Mouse (Mus musculus) intestine, embryonic 14.5 days (tissue): ENCODE data around the gene Gm21981. TPM values are rescaled to one million over a fixed set of nuclear protein-coding genes. Genes with fewer than 3 reads are reported as not detected.
A peak's percentile ranks its signal among the peaks of the same experiment; 100 is the strongest.

ENCODE experiments used
- ATAC-seq: fragments of 200-750 bp; cut with Nextera tagmentation; replicated peaks from 2 replicates; pipeline ENCODE4 v1.8.0; 2017; ENCODE audit warnings: low read depth, moderate number of reproducible peaks, moderate TSS enrichment, moderate library complexity; ENCODE audit not compliant: low FRiP score, low TSS enrichment
- DNase-seq: peaks from one replicate; pipeline ENCODE4 v3.0.0-alpha.2; 2018; ENCODE audit warnings: low spot score
- H3K27ac ChIP-seq: fragments of 300-500 bp; sonication (generic); 2 replicates; pipeline ENCODE4 v1.5.1; 2014; ENCODE audit warnings: low read depth, mild to moderate bottlenecking, control low read depth
- H3K27me3 ChIP-seq: fragments of 300-500 bp; sonication (generic); replicated peaks from 2 replicates; pipeline ENCODE4 v1.6.1; 2014; ENCODE audit warnings: low read length, control low read depth; ENCODE audit not compliant: control insufficient read depth, insufficient read depth
- H3K36me3 ChIP-seq: fragments of 300-500 bp; sonication (generic); 2 replicates; pipeline ENCODE4 v1.6.1; 2014; ENCODE audit warnings: low read length, control low read depth; ENCODE audit not compliant: control insufficient read depth, insufficient read depth
- H3K4me1 ChIP-seq: fragments of 300-500 bp; sonication (generic); replicated peaks from 2 replicates; pipeline ENCODE4 v1.6.1; 2014; ENCODE audit warnings: low read length, control low read depth, mixed read lengths; ENCODE audit not compliant: control insufficient read depth, insufficient read depth
- H3K4me2 ChIP-seq: fragments of 300-500 bp; sonication (generic); 2 replicates; pipeline ENCODE4 v1.6.1; 2014; ENCODE audit warnings: low read length
- H3K4me3 ChIP-seq: fragments of 300-500 bp; sonication (generic); 2 replicates; pipeline ENCODE4 v1.5.1; 2014; ENCODE audit warnings: low read depth, low read length, control low read depth, mixed read lengths
- H3K9ac ChIP-seq: fragments of 300-500 bp; sonication (generic); 2 replicates; pipeline ENCODE4 v1.6.1; 2014; ENCODE audit warnings: mild to moderate bottlenecking, low read length
- H3K9me3 ChIP-seq: fragments of 300-500 bp; sonication (generic); 2 replicates; pipeline ENCODE4 v1.6.1; 2016; ENCODE audit warnings: low read length, control low read depth; ENCODE audit not compliant: control insufficient read depth
- WGBS: fragments of 180-500 bp; shearing (Covaris S2); extraction: QIAGEN DNeasy Blood & Tissue Kit; methylation state at CpG from one replicate; pipeline ENCODE4 v1.1.7; 2014; 5-methylcytosine and 5-hydroxymethylcytosine counted together
- polyA plus RNA-seq: library from polyadenylated mRNA; unstranded; fragments of >200 nt; fragmentation: Nextera tagmentation; extraction: Ambion mirVana; gene quantifications from 2 replicates; pipeline ENCODE4 v1.2.1, GENCODE M21; 2014

Gm21981 gene
- polyA plus RNA-seq, 1 experiment from 2014 or later: 1.4 TPM

DNA sequence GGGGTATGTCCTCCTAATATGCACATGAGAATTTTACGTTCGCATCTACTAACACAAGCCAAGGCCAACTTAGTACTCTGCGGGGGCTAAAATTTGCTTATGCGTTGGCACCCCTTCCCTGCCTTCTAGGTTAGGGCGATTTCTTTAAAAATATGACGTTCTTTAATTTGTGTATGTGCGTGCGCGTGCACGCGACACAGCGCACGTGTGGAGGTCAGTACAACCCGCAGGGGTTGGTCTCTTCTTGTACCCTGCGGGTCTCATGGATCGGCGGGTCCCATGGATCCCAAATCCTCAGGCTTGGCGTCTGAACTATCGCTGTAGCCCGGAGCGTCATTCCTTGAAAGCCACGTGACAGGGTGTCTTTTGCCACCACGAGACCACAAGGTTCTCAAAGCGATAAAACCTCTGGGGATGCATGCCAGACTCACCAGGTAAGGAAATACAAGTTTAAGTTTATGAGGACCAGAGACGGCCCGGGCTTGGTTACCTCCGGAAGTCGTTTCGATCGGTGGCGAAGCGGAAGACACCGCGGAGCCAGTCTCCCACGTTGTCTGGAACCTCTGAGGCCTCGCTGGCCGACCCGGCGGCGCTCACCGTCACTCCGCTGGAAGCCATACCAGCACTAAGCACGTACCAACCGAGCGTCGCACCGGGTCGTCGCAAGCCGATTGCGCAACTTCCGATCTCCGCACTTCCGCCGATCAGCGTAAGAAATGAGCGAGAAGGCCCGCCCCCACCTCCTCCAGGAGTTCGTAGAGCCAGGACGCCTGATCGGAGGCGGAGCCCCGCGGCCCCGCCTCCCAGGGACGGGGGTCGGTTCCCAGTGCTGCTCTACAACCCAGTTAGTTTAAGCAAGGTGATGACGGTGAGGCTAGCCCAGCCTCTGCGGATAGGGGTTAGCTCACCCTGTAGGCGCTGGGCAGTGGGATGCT lies 6.6 kb downstream of the Gm21981 start:
- H3K36me3 ChIP-seq: peaks cover 35% of the 10 kb centered on the region
- H3K27me3 ChIP-seq: no peaks in the 10 kb centered on the region
- peak overlapping the region; percentile 95 for H3K4me3 ChIP-seq
- no peaks in the 10 kb centered on the region for H3K9me3 ChIP-seq
- H3K4me2 ChIP-seq: peak overlapping the region; percentile 95
- WGBS: under 1% methylated on average over 70 of the region's 70 CpGs
- ATAC-seq: peak; percentile 86
- H3K4me1 ChIP-seq: peaks cover 12% of the 10 kb centered on the region; the same call in 1 of the 2 replicates
- peak; percentile 94 for DNase-seq
- H3K9ac ChIP-seq: peak overlapping the region; percentile 81
- H3K27ac ChIP-seq: peak overlapping the region; percentile 80

DNA sequence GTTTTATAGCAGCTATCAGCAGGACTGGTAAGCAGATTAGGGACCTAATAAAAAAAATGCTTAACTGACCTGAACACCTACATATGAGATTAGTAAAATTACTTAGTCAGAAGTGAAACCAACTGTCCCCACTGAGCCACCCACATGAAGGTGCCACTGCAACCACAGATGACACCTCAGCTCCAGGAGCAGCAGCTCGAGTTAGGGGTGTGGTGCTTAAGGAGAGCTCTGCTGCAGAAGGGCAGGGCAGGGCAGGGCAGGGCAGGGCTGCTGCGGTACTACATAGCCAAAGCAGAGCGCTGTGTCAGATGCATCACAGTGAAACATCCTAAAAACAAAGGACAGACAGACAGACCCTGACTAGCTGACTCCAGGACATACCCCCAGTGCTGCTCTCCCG lies 11.4 kb downstream of the Gm21981 start:
- H3K4me2 ChIP-seq: no peak overlapping the region
- no peaks in the 10 kb centered on the region for H3K9me3 ChIP-seq
- H3K9ac ChIP-seq: no peak overlapping the region
- H3K27me3 ChIP-seq: no peaks in the 10 kb centered on the region
- H3K27ac ChIP-seq: no peak overlapping the region
- no peak overlapping the region for H3K4me3 ChIP-seq
- DNase-seq (no peak), ATAC-seq (no peak)
- H3K36me3 ChIP-seq: peaks cover 80% of the 10 kb centered on the region
- 70% methylated on average over 4 of the region's 4 CpGs for WGBS
- peaks cover 7% of the 10 kb centered on the region; the same call in 1 of the 2 replicates for H3K4me1 ChIP-seq

DNA sequence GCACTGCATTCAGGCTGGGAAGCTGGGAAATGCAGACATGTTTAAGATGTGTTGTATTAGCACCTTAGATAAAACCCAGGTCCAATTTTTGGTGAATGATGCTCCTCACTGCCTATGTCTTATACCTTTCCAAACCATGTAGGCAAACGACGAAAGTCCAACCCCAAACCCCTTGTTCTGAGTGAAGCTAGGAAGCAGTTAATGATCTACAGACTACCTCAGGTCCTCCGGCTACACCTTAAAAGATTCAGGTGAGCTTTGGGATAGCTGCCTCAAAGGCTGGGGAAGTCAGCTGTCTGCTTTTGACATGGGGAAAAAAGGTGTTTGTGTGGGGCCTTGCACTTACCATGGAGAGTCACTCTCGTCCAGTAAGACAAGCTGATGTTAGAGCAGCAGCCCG lies 15.6 kb downstream of the Gm21981 start:
- no peak for ATAC-seq
- Histone ChIP-seq H3K4me3 (no peak overlapping the region), H3K9ac (no peak overlapping the region), H3K4me2 (no peak overlapping the region), H3K9me3 (no peaks in the 10 kb centered on the region), H3K4me1 (no peaks in the 10 kb centered on the region), H3K27me3 (no peaks in the 10 kb centered on the region), H3K36me3 (peaks cover 71% of the 10 kb centered on the region), H3K27ac (no peak overlapping the region)
- 69% methylated on average over 5 of the region's 5 CpGs for WGBS
- no peak for DNase-seq

DNA sequence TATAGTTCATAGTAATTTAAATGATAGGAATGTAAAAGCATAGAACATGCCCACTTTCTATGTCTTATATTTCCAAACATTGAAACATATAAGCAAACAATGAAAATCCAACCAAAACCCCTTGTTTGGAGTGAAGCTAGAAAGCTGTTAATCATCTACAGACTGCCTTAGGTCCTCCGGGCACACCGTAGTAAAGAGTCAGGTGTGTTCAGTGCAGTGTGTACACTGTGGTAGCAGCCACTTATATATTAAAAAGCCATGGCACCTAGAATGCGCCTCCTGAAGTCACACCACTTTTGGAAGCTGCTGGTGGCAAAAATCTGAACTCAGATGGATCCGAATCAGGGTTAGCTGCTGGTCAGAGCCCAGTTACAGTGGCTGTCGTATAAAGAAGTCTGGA lies 16.0 kb downstream of the Gm21981 start:
- ATAC-seq (no peak), DNase-seq (no peak)
- Histone ChIP-seq H3K27me3 (no peaks in the 10 kb centered on the region), H3K36me3 (peaks cover 67% of the 10 kb centered on the region), H3K27ac (no peak overlapping the region), H3K4me3 (no peak overlapping the region), H3K9ac (no peak overlapping the region), H3K4me2 (no peak overlapping the region), H3K4me1 (no peaks in the 10 kb centered on the region), H3K9me3 (no peaks in the 10 kb centered on the region)
- WGBS: 75% methylated on average over 5 of the region's 5 CpGs

DNA sequence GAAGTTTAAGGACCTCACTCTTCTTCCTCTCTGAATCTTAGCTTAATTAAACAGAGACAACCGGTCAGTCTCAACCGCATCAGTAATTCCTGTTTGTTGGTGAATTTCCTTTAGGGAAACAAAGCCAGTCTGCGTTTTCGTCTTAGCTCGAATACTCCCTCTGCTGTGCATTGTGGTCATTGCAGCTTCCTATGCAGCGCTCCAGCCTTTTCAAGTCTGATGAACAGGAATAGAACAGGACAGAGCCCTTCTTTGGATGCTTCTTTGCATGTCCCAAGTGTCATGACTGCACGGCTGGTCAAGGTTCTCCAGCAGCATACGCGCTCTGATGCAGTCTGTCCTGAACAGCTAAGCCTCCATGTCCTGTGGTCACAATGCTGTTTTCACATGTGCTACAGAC lies 17.7 kb downstream of the Gm21981 start:
- Histone ChIP-seq H3K4me2 (no peak overlapping the region), H3K9ac (no peak overlapping the region), H3K4me3 (no peak overlapping the region), H3K4me1 (no peaks in the 10 kb centered on the region), H3K36me3 (peaks cover 52% of the 10 kb centered on the region), H3K27ac (no peak overlapping the region), H3K9me3 (no peaks in the 10 kb centered on the region), H3K27me3 (no peaks in the 10 kb centered on the region)
- DNase-seq (peak; percentile 92), ATAC-seq (no peak)
- 22% methylated on average over 9 of the region's 9 CpGs for WGBS

DNA sequence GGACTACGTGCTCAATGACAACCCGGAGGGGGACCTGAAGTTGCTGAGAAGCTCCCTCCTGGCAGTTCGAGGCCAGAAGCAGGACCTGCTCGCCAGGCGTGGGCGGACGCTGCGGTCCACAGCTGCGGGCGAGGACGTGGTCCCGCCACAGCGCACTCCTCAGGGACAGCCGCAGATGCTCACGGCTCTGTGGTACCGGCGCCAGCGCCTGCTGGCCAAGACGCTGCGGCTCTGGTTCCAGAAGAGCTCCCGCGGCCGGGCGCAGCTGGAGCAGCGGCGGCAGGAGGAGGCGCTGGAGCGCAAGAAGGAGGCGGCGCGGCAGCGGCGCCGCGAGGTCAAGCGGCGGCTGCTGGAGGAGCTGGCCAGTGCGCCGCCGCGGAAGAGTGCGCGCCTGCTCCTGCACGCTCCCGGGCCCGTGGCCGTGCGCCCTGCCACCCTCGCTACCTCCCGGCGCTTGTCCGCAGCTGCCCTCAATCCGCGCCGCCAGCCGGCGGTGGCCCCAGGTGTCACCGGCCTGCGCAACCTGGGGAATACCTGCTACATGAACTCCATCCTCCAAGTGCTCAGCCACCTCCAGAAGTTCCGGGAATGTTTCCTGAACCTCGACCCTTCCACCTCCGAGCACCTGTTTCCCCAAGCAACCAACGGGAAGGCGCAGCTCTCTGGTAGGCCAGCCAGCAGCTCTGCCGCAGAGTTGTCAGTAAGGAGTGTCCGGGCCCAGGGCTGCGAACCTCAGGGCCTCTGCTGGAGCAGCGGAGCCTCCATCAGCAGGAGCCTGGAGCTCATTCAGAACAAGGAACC lies 21.7 kb downstream of the Gm21981 start:
- H3K9ac ChIP-seq: 0 out of 2 replicates have a peak overlapping the region, but pooled peaks have one; percentile 39
- no peaks in the 10 kb centered on the region for H3K27me3 ChIP-seq
- no peak overlapping the region for H3K27ac ChIP-seq
- no peaks in the 10 kb centered on the region for H3K4me1 ChIP-seq
- DNase-seq (peak; percentile 80), ATAC-seq (peak; percentile 70)
- peaks cover 18% of the 10 kb centered on the region for H3K36me3 ChIP-seq
- H3K4me2 ChIP-seq: peak overlapping the region; percentile 76
- H3K4me3 ChIP-seq: peak overlapping the region; percentile 32
- 7% methylated on average over 65 of the region's 68 CpGs for WGBS
- H3K9me3 ChIP-seq: no peaks in the 10 kb centered on the region

DNA sequence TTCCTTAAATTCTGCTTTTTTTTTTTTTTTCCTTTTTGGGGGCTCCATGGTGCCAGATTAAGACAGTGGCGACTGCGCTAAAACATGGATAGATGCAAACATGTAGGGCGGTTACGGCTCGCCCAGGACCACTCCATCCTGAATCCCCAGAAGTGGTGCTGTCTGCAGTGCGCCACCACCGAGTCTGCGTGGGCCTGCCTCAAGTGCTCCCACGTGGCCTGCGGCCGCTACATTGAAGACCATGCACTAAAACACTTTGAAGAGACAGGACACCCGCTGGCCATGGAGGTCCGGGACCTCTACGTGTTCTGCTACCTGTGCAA lies 22.3 kb downstream of the Gm21981 start:
- 20% methylated on average over 14 of the region's 14 CpGs for WGBS
- Histone ChIP-seq H3K27ac (no peak overlapping the region), H3K9me3 (no peaks in the 10 kb centered on the region), H3K9ac (0 out of 2 replicates have a peak overlapping the region, but pooled peaks have one; percentile 39), H3K4me2 (peak overlapping the region; percentile 76), H3K36me3 (peaks cover 22% of the 10 kb centered on the region; the same call in 1 of the 2 replicates), H3K27me3 (no peaks in the 10 kb centered on the region), H3K4me3 (peak overlapping the region; percentile 32), H3K4me1 (no peaks in the 10 kb centered on the region)
- DNase-seq (no peak), ATAC-seq (peak; percentile 41; the same call in 1 of the 2 replicates)

DNA sequence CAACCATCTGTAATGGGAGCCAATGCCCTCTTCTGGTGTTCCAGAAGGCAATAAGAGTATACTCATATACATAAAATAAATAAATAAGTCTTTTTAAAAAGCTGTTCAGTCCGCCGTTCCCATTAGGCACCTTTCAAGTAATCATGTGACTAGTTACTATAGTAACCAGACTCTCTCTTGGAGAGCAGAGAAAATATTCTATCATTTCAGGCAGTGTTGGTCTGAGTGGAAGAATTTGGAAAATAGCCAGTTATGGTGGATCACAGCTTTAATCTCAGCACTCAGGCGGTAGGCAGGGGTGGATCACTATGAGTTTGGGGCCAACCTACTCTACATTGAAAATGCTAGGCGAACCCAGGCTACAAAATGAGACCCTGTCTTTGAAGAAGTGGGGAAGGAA lies 25.1 kb downstream of the Gm21981 start:
- Histone ChIP-seq H3K4me1 (no peaks in the 10 kb centered on the region), H3K4me2 (no peak overlapping the region), H3K9ac (no peak overlapping the region), H3K27me3 (no peaks in the 10 kb centered on the region), H3K36me3 (0 out of 2 replicates have a peak, but pooled peaks cover 5% of the 10 kb centered on the region), H3K27ac (no peak overlapping the region), H3K9me3 (no peaks in the 10 kb centered on the region), H3K4me3 (no peak overlapping the region)
- ATAC-seq (no peak), DNase-seq (no peak)
- 69% methylated on average over 4 of the region's 4 CpGs for WGBS
